Mouse (Mus musculus) testis, adult 2 months (tissue): ENCODE measurements around the gene Defb45.

Source experiments
- CTCF ChIP-seq: fragments of 200-500 bp; IDR thresholded peaks from 2 replicates; pipeline ENCODE4 v1.5.1; 2012; ENCODE audit warnings: low read depth, mild to moderate bottlenecking, inconsistent platforms, low read length, moderate library complexity; ENCODE audit not compliant: control insufficient read depth, insufficient read depth, insufficient replicate concordance
- POLR2A ChIP-seq: fragments of 200-500 bp; IDR thresholded peaks from 2 replicates; pipeline ENCODE4 v1.6.1; 2012; ENCODE audit warnings: low read depth, mild to moderate bottlenecking, inconsistent platforms, low read length, moderate library complexity; ENCODE audit not compliant: control insufficient read depth

DNA sequence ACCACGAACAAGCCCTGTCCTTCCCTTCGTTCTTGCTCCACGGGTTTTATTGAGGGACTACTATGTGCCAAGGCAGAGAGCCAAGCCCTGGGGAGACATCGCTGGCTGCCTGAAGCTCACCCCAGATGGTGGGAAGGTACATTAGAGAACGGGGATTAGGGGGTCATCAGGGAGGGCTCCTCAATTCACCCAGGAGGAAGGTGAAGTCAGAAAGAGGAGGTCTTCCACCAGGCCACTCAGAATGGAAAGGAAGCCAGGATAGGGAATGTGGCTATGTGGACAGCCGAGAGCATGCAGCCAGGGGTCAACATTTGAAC, 37.8 kb upstream of the Defb45 start:
- TF ChIP-seq CTCF (no peak), POLR2A (no peak)
